Mouse (Mus musculus) B cell, adult (primary cell): ENCODE data around the gene Tmtc3. TPM values are rescaled to one million over a fixed set of nuclear protein-coding genes. Genes with fewer than 3 reads are reported as not detected.

Source experiments
- total RNA-seq: library from RNA; stranded (reverse); gene quantifications from 4 replicates; pipeline ENCODE4 v1.2.4, GENCODE M21; 2023; ENCODE audit not compliant: inconsistent age

The Tmtc3 gene
- total RNA-seq: 1.4 to 2.5 TPM (median 1.7 TPM) in 4 replicates

GRCm38 (mm10) chr10:100487097-100487978 lies at the start of gene Tmtc3, which contains the start of gene Cep290:
Gene Tmtc3, minus strand, starts transcription at chr10:100487350.
Gene Cep290, plus strand, starts transcription at chr10:100487558.

Other genes with a start within 250 kb of the Tmtc3 start
- not detected in 4 replicates for gene Gm4301, start 151.7 kb downstream of the Tmtc3 start, total RNA-seq
- not detected in 4 replicates for gene Gm4302, start 146.5 kb downstream of the Tmtc3 start, total RNA-seq
- gene Gm4303, start 141.4 kb downstream of the Tmtc3 start, total RNA-seq: not detected in 4 replicates
- not detected in 4 replicates for gene Gm4305, start 136.3 kb downstream of the Tmtc3 start, total RNA-seq
- gene Gm4307, start 126.0 kb downstream of the Tmtc3 start, total RNA-seq: not detected in 4 replicates
- gene Gm4312, start 104.8 kb downstream of the Tmtc3 start, total RNA-seq: not detected in 4 replicates
- gene Cep290, start 208 bp upstream of the Tmtc3 start, total RNA-seq: 2.9 to 4.9 TPM (median 3.2 TPM) in 4 replicates
- 3.3 to 8.0 TPM (median 4.8 TPM) in 4 replicates for gene 4930430F08Rik, start 103.1 kb upstream of the Tmtc3 start, total RNA-seq
- not detected in 4 replicates for gene 1700017N19Rik, start 103.1 kb upstream of the Tmtc3 start, total RNA-seq